Comparison of ENCODE assay signal across 9 mouse cellular contexts in genomic region chr19:7301647-7302492, GRCm38 (mm10). TPM values are rescaled to one million over a fixed set of nuclear protein-coding genes. Genes with fewer than 3 reads are reported as not detected.
DNase-seq lines count a peak whose midpoint lies in the region; ATAC-seq and TF ChIP-seq lines count a peak whose summit lies in the region.
"Had no signal": no experiment of that assay in that cellular context is flagged by ENCODE, and none has a peak within 500 bp of the region (broad histone marks: within the 10 kb centered on the region; RNA-seq: fewer than 3 reads in every experiment).

No protein-coding gene starts in this region.

- no peak overlapping the region for H3K9ac ChIP-seq in embryonic facial prominence, embryonic 15.5 days

- peak; percentile 7; the same call in 1 of the 2 replicates for TF ChIP-seq CTCF in layer of hippocampus, adult 2 months (conservative IDR thresholded peaks at IDR 0.05)

- peak overlapping the region; percentile 44; the same call in 1 of the 2 replicates for H3K27ac ChIP-seq in embryonic facial prominence, embryonic 15.5 days (replicated peaks)
- no peak overlapping the region for H3K27ac ChIP-seq in embryonic facial prominence, embryonic 10.5 days (replicated peaks)
- peak overlapping the region; percentile 76 for H3K27ac ChIP-seq in layer of hippocampus, adult 2 months

- ATAC-seq in embryonic facial prominence, embryonic 15.5 days (ENCODE audit: insufficient number of reproducible peaks, low FRiP score, low TSS enrichment, low read depth): no peak

- H3K27me3 ChIP-seq in embryonic facial prominence, embryonic 15.5 days: no peaks in the 10 kb centered on the region
- no peaks in the 10 kb centered on the region for H3K27me3 ChIP-seq in embryonic facial prominence, embryonic 10.5 days (replicated peaks; ENCODE audit: low read depth, poor library complexity, severe bottlenecking)
- H3K27me3 ChIP-seq: megakaryocyte, embryonic 14.5 days had no signal

- no peak for DNase-seq in embryonic facial prominence, embryonic 10.5 days (ENCODE audit: low spot score)
- no peak for DNase-seq in layer of hippocampus, adult 2 months (ENCODE audit: low spot score in 2 of 2)
- no peak for DNase-seq in layer of hippocampus, postnatal 14 days (ENCODE audit: low spot score in 2 of 2)
- peak; percentile 49 for DNase-seq in R1 (ENCODE audit: low read depth, low spot score)
- DNase-seq in lung, postnatal 36 days: peak; percentile 44
- DNase-seq in spleen, adult 12 weeks (ENCODE audit: low spot score): no peak
- DNase-seq in retina, embryonic 14.5 days (ENCODE audit: low spot score): no peak

- no peak overlapping the region for H3K4me2 ChIP-seq in embryonic facial prominence, embryonic 15.5 days (replicated peaks)

- H3K4me3 ChIP-seq in embryonic facial prominence, embryonic 15.5 days (replicated peaks): no peak overlapping the region
- H3K4me3 ChIP-seq in embryonic facial prominence, embryonic 10.5 days: no peak overlapping the region
- no peak overlapping the region for H3K4me3 ChIP-seq in layer of hippocampus, adult 2 months
- H3K4me3 ChIP-seq: megakaryocyte, embryonic 14.5 days had no signal

- peaks cover 29% of the 10 kb centered on the region for H3K4me1 ChIP-seq in embryonic facial prominence, embryonic 15.5 days
- H3K4me1 ChIP-seq in embryonic facial prominence, embryonic 10.5 days: peaks cover 10% of the 10 kb centered on the region

- H3K36me3 ChIP-seq in embryonic facial prominence, embryonic 15.5 days: no peaks in the 10 kb centered on the region
- H3K36me3 ChIP-seq in embryonic facial prominence, embryonic 10.5 days (replicated peaks): peaks cover 55% of the 10 kb centered on the region

- 59% methylated on average over 7 of the region's 7 CpGs for WGBS in embryonic facial prominence, embryonic 15.5 days
- WGBS in embryonic facial prominence, embryonic 10.5 days: 93% methylated on average over 7 of the region's 7 CpGs

- H3K9me3 ChIP-seq in embryonic facial prominence, embryonic 15.5 days (replicated peaks): no peaks in the 10 kb centered on the region
- no peaks in the 10 kb centered on the region for H3K9me3 ChIP-seq in embryonic facial prominence, embryonic 10.5 days
- H3K9me3 ChIP-seq: megakaryocyte, embryonic 14.5 days had no signal

RNA-seq across cellular contexts. Expression of gene Rcor2, which starts 34.7 kb away (rescaled TPM):
- 20.3 and 22.9 TPM in 2 replicates for polyA plus RNA-seq in embryonic facial prominence, embryonic 15.5 days (2015; fragmentation: Nextera tagmentation; extraction: Ambion mirVana)
- 51.0 and 58.6 TPM in 2 replicates for polyA plus RNA-seq in embryonic facial prominence, embryonic 10.5 days (2016; fragmentation: Nextera tagmentation; extraction: Ambion mirVana)
- 10 to 100 TPM; 17.0 to 18.2 TPM for total RNA-seq in layer of hippocampus, adult 2 months (2021)
- total RNA-seq in layer of hippocampus, postnatal 14 days (2021): 10 to 100 TPM; 20.2 to 23.2 TPM

RNA-seq across cellular contexts. Expression of gene Mark2, which starts 39.8 kb away (rescaled TPM):
- 54.9 and 60.2 TPM in 2 replicates for polyA plus RNA-seq in embryonic facial prominence, embryonic 15.5 days (2015; fragmentation: Nextera tagmentation; extraction: Ambion mirVana)
- polyA plus RNA-seq in embryonic facial prominence, embryonic 10.5 days (2016; fragmentation: Nextera tagmentation; extraction: Ambion mirVana): 48.5 and 49.1 TPM in 2 replicates
- total RNA-seq in layer of hippocampus, adult 2 months (2021): 100 to 1,000 TPM; 119 to 127 TPM
- 100 to 1,000 TPM in 1 of 2 experiments, 10 to 100 TPM in 1; 95.9 to 110 TPM for total RNA-seq in layer of hippocampus, postnatal 14 days (2021)

Comparison
In these comparisons a context has a peak if more than half of its experiments do, and no peak if none do; other contexts are left out.
1. DNase-seq: peak in R1 (single experiment) and lung, postnatal 36 days (single experiment); none in embryonic facial prominence, embryonic 10.5 days (single experiment), layer of hippocampus, adult 2 months (0 of 2), layer of hippocampus, postnatal 14 days (0 of 2), spleen, adult 12 weeks (single experiment) and retina, embryonic 14.5 days (single experiment).